Mouse (Mus musculus): ENCODE measurements around the gene Ufsp2.

GRCm38 (mm10) chr8:45998228-45998627, 22.9 kb downstream of the Ufsp2 start:
- TF ChIP-seq CTCF (IDR thresholded peaks at IDR 0.05; ENCODE audit: low read depth) (0 out of 2 replicates have a peak, but pooled peaks have one; percentile 8), EP300 (IDR thresholded peaks at IDR 0.05; ENCODE audit: low read depth) (no peak)

All from liver, embryonic 14.5 days (tissue).